Mouse (Mus musculus) layer of hippocampus, adult 8-10 months (tissue): Measurements from ENCODE around the gene Ppbp. TPM values are rescaled to one million over a fixed set of nuclear protein-coding genes. Genes with fewer than 3 reads are reported as not detected.
"Not testable (repeated sequence)": the region's sequence is repeated elsewhere in the genome, so short reads cannot be mapped to it uniquely, and the experiment has no call there.

Source experiments
- DNase-seq, 2 experiments: peaks; one replicate each; pipeline ENCODE4 v3.0.0; 2022; ENCODE audit warnings: low spot score in 2 of 2
- microRNA-seq, 2 experiments: library from miRNA; unstranded; fragments of <30 nt; microRNA quantifications; one replicate each; pipeline ENCODE4 v1.2.0; 2022
- total RNA-seq, 4 experiments: library from RNA; stranded (reverse); gene quantifications; 2 replicates each; pipeline ENCODE4 v1.2.4; 2022

The Ppbp gene
- total RNA-seq, 4 experiments from 2014 or later: 0.32 to 1.6 (median 0.47) TPM; not detected in 1

GRCm38 (mm10) chr5:90785659-90786588 lies 17.6 kb downstream of the Ppbp start, which contains the start of gene Cxcl3:
Cxcl3 (plus strand) TSS chr5:90786103.
- DNase-seq: no peak

GRCm38 (mm10) chr5:90788114-90788513 lies 19.8 kb downstream of the Ppbp start:
- no peak for DNase-seq

GRCm38 (mm10) chr5:90789306-90790073 lies 21.2 kb downstream of the Ppbp start:
- no peak for DNase-seq

GRCm38 (mm10) chr5:90790074-90790502 lies 21.8 kb downstream of the Ppbp start:
- DNase-seq: no peak

GRCm38 (mm10) chr5:90794195-90794625 lies 25.9 kb downstream of the Ppbp start, which contains the start of gene Cxcl15:
Cxcl15 (plus strand) TSS chr5:90794534.
- no peak for DNase-seq

GRCm38 (mm10) chr5:90795392-90795791 lies 27.1 kb downstream of the Ppbp start:
- not testable (repeated sequence) for DNase-seq

- no peak for DNase-seq
Measured at GRCm38 (mm10) chr5:90804574-90804973, 36.3 kb downstream of the Ppbp start.

- no peak for DNase-seq
Measured at GRCm38 (mm10) chr5:90806050-90806449, 37.7 kb downstream of the Ppbp start.

- DNase-seq: no peak
Measured at GRCm38 (mm10) chr5:90807176-90807950, 39.0 kb downstream of the Ppbp start.

Small RNAs within 50 kb of the gene (microRNA-seq; reads per million reads assigned to microRNA genes)
- 0 reads per million in 2 experiments for gene Gm24322

Other genes starting within 250 kb of the Ppbp start
- under 1 TPM in 1 of 4 experiments, not detected in 3; 0.21 TPM for gene Afm, start 249.6 kb upstream of the Ppbp start, total RNA-seq
- under 1 TPM in 1 of 4 experiments, not detected in 3; 0.16 TPM for gene 5830473C10Rik, start 207.4 kb upstream of the Ppbp start, total RNA-seq
- 1 to 10 TPM in 1 of 4 experiments, under 1 TPM in 3; 0.63 to 1.6 (median 0.78) TPM for gene Rassf6, start 127.9 kb upstream of the Ppbp start, total RNA-seq
- 1 to 10 TPM in 2 of 4 experiments, under 1 TPM in 2; 0.39 to 4.6 (median 2.1) TPM for gene Cxcl5, start 9.2 kb upstream of the Ppbp start, total RNA-seq
- gene Pf4, start 3.9 kb downstream of the Ppbp start, total RNA-seq: 1 to 10 TPM; 2.8 to 3.1 (median 2.9) TPM
- gene Cxcl3, start 17.6 kb downstream of the Ppbp start, total RNA-seq: not detected
- gene Cxcl15, start 26.0 kb downstream of the Ppbp start, total RNA-seq: not detected
- gene Cxcl1, start 122.7 kb downstream of the Ppbp start, total RNA-seq: 1 to 10 TPM in 1 of 4 experiments, under 1 TPM in 1, not detected in 2; 0.41 to 1.2 TPM
- not detected for gene Cxcl2, start 135.4 kb downstream of the Ppbp start, total RNA-seq
- gene Mthfd2l, start 162.6 kb downstream of the Ppbp start, total RNA-seq: 10 to 100 TPM; 14.6 to 24.1 (median 17.4) TPM